In the genomic region with DNA sequence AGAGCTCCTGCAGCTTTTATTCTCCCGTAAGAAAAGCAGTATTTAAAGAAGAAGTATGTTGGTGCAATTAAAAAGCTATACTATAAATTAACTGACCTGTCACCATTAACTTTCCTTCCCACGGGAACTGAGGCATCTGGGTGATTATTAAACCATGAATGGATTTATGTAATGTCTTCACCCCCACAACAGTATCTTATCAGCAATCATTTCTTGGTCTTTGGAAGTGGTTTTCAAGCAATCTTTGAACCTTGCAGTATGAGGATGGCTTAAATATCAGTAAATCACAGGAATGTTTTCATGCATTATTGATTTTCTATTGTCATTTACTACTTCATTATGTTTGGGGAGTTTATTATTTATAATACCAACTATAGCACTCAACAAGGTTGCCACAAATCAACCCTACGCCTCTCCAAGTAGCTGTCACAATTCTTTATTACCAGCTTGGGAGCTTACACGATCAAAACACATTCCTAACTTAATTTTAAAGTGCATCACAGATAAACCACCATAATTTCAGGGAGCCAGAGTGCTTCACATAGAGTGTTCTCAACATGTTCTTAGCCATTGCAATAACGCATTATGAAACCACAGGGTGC, we compare ENCODE assay signal across 18 mouse cellular contexts.
DNase-seq lines count a peak whose midpoint lies in the region; ATAC-seq and TF ChIP-seq lines count a peak whose summit lies in the region.
"Had no signal": no experiment of that assay in that cellular context is flagged by ENCODE, and none has a peak within 500 bp of the region (broad histone marks: within the 10 kb centered on the region; RNA-seq: fewer than 3 reads in every experiment).

No protein-coding gene starts in this region.

- no peaks in the 10 kb centered on the region for H3K4me1 ChIP-seq in neural tube, embryonic 12.5 days
- H3K4me1 ChIP-seq in neural tube, embryonic 14.5 days (ENCODE audit: control insufficient read depth, insufficient read depth, low read length) = no peaks in the 10 kb centered on the region
- no peaks in the 10 kb centered on the region for H3K4me1 ChIP-seq in intestine, postnatal 0 days (replicated peaks; ENCODE audit: control insufficient read depth, insufficient read depth, low read length)
- H3K4me1 ChIP-seq: embryonic facial prominence, embryonic 10.5 days; embryonic facial prominence, embryonic 12.5 days; forebrain, embryonic 13.5 days; forebrain, embryonic 15.5 days had no signal

- no peak overlapping the region for H3K9ac ChIP-seq in neural tube, embryonic 12.5 days
- H3K9ac ChIP-seq in neural tube, embryonic 14.5 days (replicated peaks; ENCODE audit: low read depth, low read length) = no peak overlapping the region
- H3K9ac ChIP-seq in intestine, postnatal 0 days (ENCODE audit: low read depth, low read length) = no peak overlapping the region
- H3K9ac ChIP-seq: embryonic facial prominence, embryonic 12.5 days; forebrain, embryonic 13.5 days; forebrain, embryonic 15.5 days had no signal

- H3K27me3 ChIP-seq in neural tube, embryonic 12.5 days (replicated peaks) = no peaks in the 10 kb centered on the region
- H3K27me3 ChIP-seq in neural tube, embryonic 14.5 days (ENCODE audit: control insufficient read depth, insufficient read depth, low read length) = no peaks in the 10 kb centered on the region
- H3K27me3 ChIP-seq in intestine, postnatal 0 days (replicated peaks; ENCODE audit: control insufficient read depth, insufficient read depth, low read length) = no peaks in the 10 kb centered on the region
- H3K27me3 ChIP-seq: embryonic facial prominence, embryonic 12.5 days; forebrain, embryonic 13.5 days; forebrain, embryonic 15.5 days had no signal

- WGBS in neural tube, embryonic 12.5 days = 41% methylated on average over 5 of the region's 5 CpGs
- WGBS in neural tube, embryonic 14.5 days = 32% methylated on average over 5 of the region's 5 CpGs
- WGBS in intestine, postnatal 0 days = 51% methylated on average over 5 of the region's 5 CpGs

- ATAC-seq in neural tube, embryonic 12.5 days (ENCODE audit: low FRiP score, low read depth) = peak; percentile 53
- peak; percentile 78; the same call in 1 of the 2 replicates for ATAC-seq in neural tube, embryonic 14.5 days (ENCODE audit: low read depth)
- no peak for ATAC-seq in intestine, postnatal 0 days
- ATAC-seq: forebrain, embryonic 13.5 days; forebrain, embryonic 15.5 days had no signal

- H3K36me3 ChIP-seq in neural tube, embryonic 12.5 days = no peaks in the 10 kb centered on the region
- H3K36me3 ChIP-seq in neural tube, embryonic 14.5 days (ENCODE audit: control insufficient read depth, insufficient read depth, low read length) = no peaks in the 10 kb centered on the region
- no peaks in the 10 kb centered on the region for H3K36me3 ChIP-seq in intestine, postnatal 0 days (ENCODE audit: control insufficient read depth, insufficient read depth)
- H3K36me3 ChIP-seq: embryonic facial prominence, embryonic 10.5 days; embryonic facial prominence, embryonic 12.5 days; forebrain, embryonic 15.5 days had no signal

- H3K4me3 ChIP-seq in neural tube, embryonic 12.5 days = no peak overlapping the region
- H3K4me3 ChIP-seq in neural tube, embryonic 14.5 days (ENCODE audit: low read depth, low read length) = no peak overlapping the region
- H3K4me3 ChIP-seq in intestine, postnatal 0 days (ENCODE audit: low read depth, low read length) = no peak overlapping the region
- H3K4me3 ChIP-seq: embryonic facial prominence, embryonic 10.5 days; embryonic facial prominence, embryonic 12.5 days; forebrain, embryonic 13.5 days; forebrain, embryonic 15.5 days had no signal

- no peaks in the 10 kb centered on the region for H3K9me3 ChIP-seq in neural tube, embryonic 12.5 days
- H3K9me3 ChIP-seq in neural tube, embryonic 14.5 days (ENCODE audit: control insufficient read depth, low read length) = no peaks in the 10 kb centered on the region
- H3K9me3 ChIP-seq in intestine, postnatal 0 days (ENCODE audit: control insufficient read depth) = no peaks in the 10 kb centered on the region
- H3K9me3 ChIP-seq: embryonic facial prominence, embryonic 10.5 days; embryonic facial prominence, embryonic 12.5 days; forebrain, embryonic 13.5 days; forebrain, embryonic 15.5 days had no signal

- DNase-seq in mesoderm, embryonic 11.5 days (ENCODE audit: low read depth, low spot score) = peak; percentile 21
- DNase-seq in adrenal gland, postnatal 36 days = no peak
- DNase-seq in frontal cortex, postnatal 25 days (ENCODE audit: low spot score in 2 of 2) = no peak
- DNase-seq: adrenal gland, adult 2 months; adrenal gland, postnatal 10 days; adrenal gland, postnatal 25 days; cerebellum, adult 11-12 months; cerebellum, adult 2 months; cerebellum, adult 9-10 months; cerebellum, postnatal 10 days; cerebellum, postnatal 25 days had no signal

- no peak overlapping the region for H3K4me2 ChIP-seq in neural tube, embryonic 12.5 days (replicated peaks)
- H3K4me2 ChIP-seq in neural tube, embryonic 14.5 days (ENCODE audit: low read depth, low read length) = no peak overlapping the region
- no peak overlapping the region for H3K4me2 ChIP-seq in intestine, postnatal 0 days (replicated peaks; ENCODE audit: low read depth)
- H3K4me2 ChIP-seq: embryonic facial prominence, embryonic 12.5 days; forebrain, embryonic 13.5 days; forebrain, embryonic 15.5 days had no signal

- no peak for TF ChIP-seq CTCF in intestine, postnatal 0 days (IDR thresholded peaks at IDR 0.05; ENCODE audit: low read depth)

- no peak overlapping the region for H3K27ac ChIP-seq in neural tube, embryonic 12.5 days
- no peak overlapping the region for H3K27ac ChIP-seq in neural tube, embryonic 14.5 days (ENCODE audit: low read depth, low read length)
- no peak overlapping the region for H3K27ac ChIP-seq in intestine, postnatal 0 days (ENCODE audit: low read depth, low read length)
- H3K27ac ChIP-seq: embryonic facial prominence, embryonic 10.5 days; embryonic facial prominence, embryonic 12.5 days; forebrain, embryonic 13.5 days; forebrain, embryonic 15.5 days had no signal
